Mouse (Mus musculus): ENCODE data around the gene Sun5. TPM values are rescaled to one million over a fixed set of nuclear protein-coding genes. Genes with fewer than 3 reads are reported as not detected.
"Not testable (repeated sequence)": the region's sequence is repeated elsewhere in the genome, so short reads cannot be mapped to it uniquely, and the experiment has no call there.

The Sun5 gene
- polyA plus RNA-seq, 1 experiment from 2014 or later, result not detected

DNA sequence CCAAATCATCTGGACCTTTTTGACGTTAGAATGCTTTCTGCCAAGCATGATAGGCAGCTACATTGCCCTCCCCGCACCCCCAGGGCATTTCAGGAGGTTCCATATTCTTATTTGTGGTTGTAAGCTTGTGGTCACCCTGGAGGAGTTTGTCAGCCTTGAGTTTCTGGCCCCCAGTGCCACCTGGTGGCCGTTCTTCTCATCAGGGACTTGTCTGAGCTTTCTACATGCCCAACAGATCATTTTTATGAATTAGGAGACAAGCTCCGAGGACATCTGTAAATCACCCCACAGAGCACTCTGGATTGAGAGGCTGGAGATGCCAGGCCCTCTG lies 19.9 kb downstream of the Sun5 start:
- Histone ChIP-seq H3K27me3 (replicated peaks) (no peaks in the 10 kb centered on the region), H3K27ac (no peak overlapping the region), H3K4me1 (no peaks in the 10 kb centered on the region), H3K9ac (no peak overlapping the region), H3K36me3 (no peaks in the 10 kb centered on the region), H3K4me3 (no peak overlapping the region), H3K9me3 (0 out of 2 replicates have a peak, but pooled peaks cover 3% of the 10 kb centered on the region), H3K4me2 (replicated peaks) (no peak overlapping the region)
- no peak for ATAC-seq (ENCODE audit: low FRiP score, low read depth)
- WGBS, result 54% methylated on average over 4 of the region's 4 CpGs

DNA sequence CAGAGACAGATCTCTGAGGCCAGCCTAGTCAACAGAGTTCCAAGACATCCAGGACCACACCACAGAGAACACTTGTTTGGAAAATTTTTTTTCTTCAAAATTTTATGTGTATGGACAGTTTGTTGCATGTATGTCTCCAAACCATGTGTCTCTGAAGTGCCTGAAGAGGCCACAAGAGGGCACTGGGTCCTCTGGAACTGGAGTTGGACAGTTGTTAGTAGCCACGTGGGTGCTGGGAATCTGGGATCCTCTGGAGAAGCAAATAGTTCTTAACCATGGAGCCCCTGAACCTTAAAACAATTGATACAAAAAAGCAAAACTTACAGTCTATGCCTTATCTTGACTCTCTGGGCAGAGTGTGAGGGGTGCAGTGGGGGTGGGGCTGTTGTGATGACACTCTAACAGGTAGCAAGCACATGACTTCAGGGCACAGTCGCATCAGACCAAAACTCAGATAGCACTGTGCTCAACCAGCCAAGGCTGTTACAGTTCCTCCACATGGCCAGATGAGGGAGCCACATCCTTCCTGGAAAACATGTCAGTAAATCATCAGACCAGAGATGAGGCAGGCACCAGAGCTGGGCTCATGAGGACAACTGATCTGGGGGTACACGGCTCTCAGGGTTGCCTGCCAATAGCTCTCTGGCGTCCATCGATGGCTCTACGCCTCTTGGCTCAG lies 20.4 kb downstream of the Sun5 start:
- 0 out of 2 replicates have a peak, but pooled peaks cover 3% of the 10 kb centered on the region for H3K9me3 ChIP-seq
- H3K27me3 ChIP-seq (replicated peaks), result no peaks in the 10 kb centered on the region
- H3K4me2 ChIP-seq (replicated peaks), result no peak overlapping the region
- H3K27ac ChIP-seq, result no peak overlapping the region
- no peaks in the 10 kb centered on the region for H3K4me1 ChIP-seq
- no peak overlapping the region for H3K9ac ChIP-seq
- no peak overlapping the region for H3K4me3 ChIP-seq
- no peak for ATAC-seq (ENCODE audit: low FRiP score, low read depth)
- no peaks in the 10 kb centered on the region for H3K36me3 ChIP-seq
- 87% methylated on average over 6 of the region's 6 CpGs for WGBS

DNA sequence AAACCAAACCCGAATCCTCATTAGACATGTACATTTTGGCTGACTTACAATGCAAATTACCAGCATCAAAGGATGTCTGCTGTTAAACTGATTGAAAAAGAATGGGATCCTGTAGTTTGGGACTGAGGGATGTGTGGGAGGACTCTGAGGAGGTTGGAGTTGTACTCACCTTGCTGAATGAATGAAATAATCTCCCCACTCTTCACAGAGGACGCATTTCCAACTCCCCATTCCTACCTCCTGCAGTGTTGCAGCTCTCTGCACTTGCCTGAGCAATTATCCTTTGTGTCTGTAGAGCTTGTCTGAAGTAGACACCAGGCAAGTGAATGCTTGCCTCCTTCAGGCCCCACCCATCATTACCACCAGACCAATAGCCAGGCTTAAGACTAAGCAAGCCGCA lies 22.5 kb downstream of the Sun5 start:
- Histone ChIP-seq H3K4me3 (no peak overlapping the region), H3K9me3 (0 out of 2 replicates have a peak, but pooled peaks cover 3% of the 10 kb centered on the region), H3K27ac (no peak overlapping the region), H3K9ac (no peak overlapping the region), H3K27me3 (replicated peaks) (no peaks in the 10 kb centered on the region), H3K36me3 (no peaks in the 10 kb centered on the region), H3K4me2 (replicated peaks) (no peak overlapping the region), H3K4me1 (no peaks in the 10 kb centered on the region)
- no peak for ATAC-seq (ENCODE audit: low FRiP score, low read depth)
- WGBS, result 75% methylated on average over 3 of the region's 3 CpGs

DNA sequence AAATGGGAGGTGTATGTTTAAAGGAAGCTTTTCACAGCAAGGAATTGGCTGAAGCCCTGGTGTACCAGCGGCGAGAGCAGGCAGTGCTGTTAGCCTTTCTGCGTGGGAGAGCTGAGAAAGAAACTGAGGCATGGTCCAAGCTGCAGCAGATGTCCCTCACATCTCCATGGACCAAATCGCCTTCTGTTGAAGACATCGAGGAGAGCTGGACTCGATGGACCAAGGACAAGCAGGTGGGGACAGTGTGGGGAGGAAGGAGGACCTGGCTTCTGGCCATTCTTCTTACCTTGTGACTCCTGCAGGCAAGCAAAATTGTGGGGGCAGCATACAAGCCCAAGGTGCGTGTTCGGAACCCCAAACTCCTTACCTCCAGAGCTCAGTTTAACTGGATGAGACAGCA lies 28.0 kb downstream of the Sun5 start:
- H3K36me3 ChIP-seq, result no peaks in the 10 kb centered on the region
- no peak overlapping the region for H3K4me2 ChIP-seq (replicated peaks)
- H3K9ac ChIP-seq, result no peak overlapping the region
- ATAC-seq (ENCODE audit: low FRiP score, low read depth), result no peak
- H3K9me3 ChIP-seq, result no peaks in the 10 kb centered on the region
- WGBS, result 87% methylated on average over 8 of the region's 8 CpGs
- no peaks in the 10 kb centered on the region for H3K4me1 ChIP-seq
- H3K27ac ChIP-seq, result no peak overlapping the region
- H3K27me3 ChIP-seq (replicated peaks), result no peaks in the 10 kb centered on the region
- no peak overlapping the region for H3K4me3 ChIP-seq

DNA sequence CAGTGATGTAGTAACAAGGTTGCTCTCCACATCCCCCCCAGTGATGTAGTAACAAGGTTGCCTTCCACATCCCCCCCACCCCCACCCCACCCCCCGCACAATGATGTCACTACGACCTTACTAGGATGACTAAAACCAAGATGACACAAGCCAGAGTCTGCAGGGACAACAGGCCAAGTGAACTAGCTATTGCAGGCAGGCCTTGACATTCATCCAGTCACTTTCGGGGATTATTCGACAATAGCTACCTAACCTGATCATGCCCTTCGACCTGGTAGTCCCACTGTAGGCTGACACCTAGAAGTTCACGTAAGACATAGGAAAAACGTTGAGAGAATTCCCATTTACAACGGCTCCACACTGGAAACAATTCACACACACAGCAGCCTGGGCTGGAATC lies 37.6 kb downstream of the Sun5 start:
- H3K4me3 ChIP-seq, result no peak overlapping the region
- H3K36me3 ChIP-seq, result no peaks in the 10 kb centered on the region
- no peaks in the 10 kb centered on the region for H3K27me3 ChIP-seq (replicated peaks)
- no peak overlapping the region for H3K4me2 ChIP-seq (replicated peaks)
- H3K27ac ChIP-seq, result no peak overlapping the region
- no peaks in the 10 kb centered on the region for H3K9me3 ChIP-seq
- H3K9ac ChIP-seq, result no peak overlapping the region
- H3K4me1 ChIP-seq, result peaks cover 5% of the 10 kb centered on the region; the same call in 1 of the 2 replicates
- WGBS, result 87% methylated on average over 8 of the region's 8 CpGs
- ATAC-seq (ENCODE audit: low FRiP score, low read depth), result no peak

DNA sequence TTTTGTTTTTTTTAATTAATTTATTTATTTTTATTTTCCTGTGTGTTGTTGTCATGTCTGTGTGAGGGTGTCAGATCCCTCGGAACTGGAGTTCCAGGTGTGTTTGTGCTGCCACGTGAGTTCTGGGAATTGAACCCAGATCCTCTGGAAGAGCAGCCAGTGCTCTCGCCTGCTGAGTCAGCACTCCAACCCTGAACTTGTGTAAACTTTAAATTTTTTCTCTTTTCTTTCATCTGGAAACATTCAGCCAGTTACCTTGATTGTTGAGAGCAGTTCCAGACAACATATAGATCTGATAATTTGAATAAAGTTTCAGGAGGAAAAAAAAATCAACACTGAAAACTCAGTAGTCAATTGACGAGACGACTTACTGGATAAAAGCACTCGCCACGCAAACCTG lies 42.2 kb downstream of the Sun5 start:
- H3K4me3 ChIP-seq, result no peak overlapping the region
- 85% methylated on average over 7 of the region's 7 CpGs for WGBS
- H3K27me3 ChIP-seq (replicated peaks), result no peaks in the 10 kb centered on the region

DNA sequence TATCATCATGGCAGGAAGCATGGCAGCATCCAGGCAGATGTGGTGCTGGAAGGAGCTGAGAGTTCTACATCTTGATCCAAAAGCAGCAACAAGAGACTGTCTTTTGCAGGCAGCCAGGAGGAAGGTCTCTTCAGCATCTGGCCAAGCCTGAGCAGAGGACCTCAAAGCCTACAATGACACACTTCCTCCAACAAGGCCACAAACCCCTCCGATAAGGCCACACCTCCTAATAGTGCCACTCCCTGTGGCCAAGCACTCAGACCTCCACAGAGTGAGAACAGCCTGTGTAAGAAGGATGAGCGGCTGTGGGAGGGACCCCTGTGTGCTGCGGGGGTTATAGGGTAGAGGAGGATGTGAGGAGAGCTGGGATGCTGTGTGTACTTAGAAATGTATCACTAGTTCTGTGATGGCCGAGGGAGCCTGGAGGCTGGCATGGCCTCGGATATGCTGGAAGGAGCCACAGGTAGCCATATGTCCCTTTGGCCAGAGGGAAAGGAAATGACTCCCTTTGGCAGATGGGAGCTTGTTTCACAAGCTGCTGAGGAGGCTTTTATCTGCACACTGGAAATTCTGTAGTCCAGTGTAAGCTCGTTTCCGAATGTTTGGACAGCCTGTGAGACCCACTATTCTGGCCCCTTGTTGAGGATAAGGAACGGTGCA lies 43.6 kb downstream of the Sun5 start:
- 86% methylated on average over 8 of the region's 8 CpGs for WGBS
- Histone ChIP-seq H3K27me3 (replicated peaks) (no peaks in the 10 kb centered on the region), H3K4me2 (replicated peaks) (no peak overlapping the region), H3K9ac (no peak overlapping the region), H3K9me3 (no peaks in the 10 kb centered on the region), H3K36me3 (no peaks in the 10 kb centered on the region), H3K27ac (no peak overlapping the region), H3K4me3 (no peak overlapping the region), H3K4me1 (0 out of 2 replicates have a peak, but pooled peaks cover under 1% of the 10 kb centered on the region)
- no peak for ATAC-seq (ENCODE audit: low FRiP score, low read depth)

More for the DNA sequence above, 42.2 kb downstream of the Sun5 start:
- ATAC-seq (ENCODE audit: low FRiP score, low read depth), result no peak
- no peaks in the 10 kb centered on the region for H3K36me3 ChIP-seq
- H3K9me3 ChIP-seq, result no peaks in the 10 kb centered on the region
- H3K4me2 ChIP-seq (replicated peaks), result no peak overlapping the region
- H3K9ac ChIP-seq, result no peak overlapping the region
- H3K27ac ChIP-seq, result no peak overlapping the region
- H3K4me1 ChIP-seq, result peaks cover 5% of the 10 kb centered on the region; the same call in 1 of the 2 replicates

DNA sequence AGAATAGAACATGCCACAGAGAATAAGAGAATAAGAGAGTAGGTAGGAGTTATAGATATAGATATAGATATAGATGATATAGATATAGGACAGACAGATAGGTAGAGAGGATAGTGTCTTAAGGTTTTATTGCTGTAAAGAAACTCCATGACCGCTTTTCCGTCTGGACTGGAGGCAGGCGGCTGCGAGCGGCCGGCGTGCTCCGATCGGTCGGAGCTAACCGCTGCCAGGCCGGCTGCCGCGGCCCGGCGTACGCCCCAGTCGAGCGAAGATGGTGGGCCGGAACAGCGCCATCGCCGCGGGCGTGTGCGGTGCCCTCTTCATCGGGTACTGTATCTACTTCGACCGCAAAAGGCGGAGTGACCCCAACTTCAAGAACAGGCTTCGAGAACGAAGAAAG lies 45.0 kb downstream of the Sun5 start:
- not testable (repeated sequence) for H3K9me3 ChIP-seq; H3K27ac ChIP-seq; H3K4me2 ChIP-seq (replicated peaks); ATAC-seq (ENCODE audit: low FRiP score, low read depth); H3K4me1 ChIP-seq; H3K4me3 ChIP-seq; H3K36me3 ChIP-seq; H3K27me3 ChIP-seq (replicated peaks); H3K9ac ChIP-seq
- WGBS, result 66% methylated on average over 32 of the region's 32 CpGs

DNA sequence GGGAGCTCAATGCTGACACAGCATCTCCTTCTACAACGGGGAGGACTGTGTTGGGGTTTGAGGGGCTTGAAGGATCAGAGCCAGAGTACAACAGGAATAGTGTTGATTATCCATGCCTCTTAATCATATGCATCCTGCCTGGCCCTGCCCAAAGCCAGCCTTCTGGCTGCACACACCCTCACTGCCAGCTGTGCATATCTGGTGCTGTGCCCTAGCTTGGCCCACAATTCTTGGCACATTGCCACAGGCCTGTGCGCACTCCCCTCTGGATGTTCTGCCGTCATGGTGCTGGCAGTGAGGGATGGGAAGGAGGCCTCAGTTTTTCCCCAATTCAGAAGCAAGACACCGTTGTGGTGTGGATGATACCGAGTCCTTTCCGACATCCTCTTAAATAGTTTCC lies 46.3 kb downstream of the Sun5 start:
- ATAC-seq (ENCODE audit: low FRiP score, low read depth), result 0 out of 2 replicates have a peak, but pooled peaks have one; percentile 41
- Histone ChIP-seq H3K4me1 (no peaks in the 10 kb centered on the region), H3K27ac (no peak overlapping the region), H3K4me2 (replicated peaks) (no peak overlapping the region), H3K4me3 (no peak overlapping the region), H3K36me3 (no peaks in the 10 kb centered on the region), H3K9me3 (no peaks in the 10 kb centered on the region), H3K27me3 (replicated peaks) (no peaks in the 10 kb centered on the region), H3K9ac (no peak overlapping the region)
- 71% methylated on average over 6 of the region's 6 CpGs for WGBS

DNA sequence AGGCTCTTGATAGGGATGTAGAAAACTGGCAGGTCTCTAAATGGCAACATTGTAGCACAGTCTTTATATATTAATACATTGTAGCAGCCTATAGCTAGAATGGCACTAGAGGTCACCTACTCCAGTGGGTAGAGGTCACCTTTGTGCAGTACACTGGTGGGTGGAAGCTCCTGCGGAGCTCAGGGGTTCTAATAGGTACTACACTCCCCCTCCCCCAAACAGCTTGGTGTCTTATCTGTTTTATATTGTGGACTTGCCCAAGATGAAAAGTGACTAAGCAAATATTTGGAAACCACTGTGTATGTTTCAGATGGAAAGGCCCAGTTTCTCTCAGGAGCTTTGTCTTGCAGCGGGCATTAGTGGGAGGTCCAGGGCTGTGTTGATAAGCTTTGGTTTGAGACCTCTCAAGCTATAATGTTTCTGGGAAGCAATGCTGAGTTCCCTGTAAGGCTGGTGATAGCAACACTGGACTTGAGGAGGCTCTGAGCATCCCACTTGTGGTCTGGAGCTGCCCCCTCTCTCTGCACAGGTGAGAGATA lies 48.8 kb downstream of the Sun5 start:
- WGBS, result 92% methylated on average over 2 of the region's 2 CpGs
- Histone ChIP-seq H3K27ac (no peak overlapping the region), H3K4me2 (replicated peaks) (no peak overlapping the region), H3K9me3 (no peaks in the 10 kb centered on the region), H3K27me3 (replicated peaks) (no peaks in the 10 kb centered on the region), H3K4me3 (no peak overlapping the region), H3K36me3 (no peaks in the 10 kb centered on the region), H3K4me1 (no peaks in the 10 kb centered on the region), H3K9ac (no peak overlapping the region)
- no peak for ATAC-seq (ENCODE audit: low FRiP score, low read depth)

DNA sequence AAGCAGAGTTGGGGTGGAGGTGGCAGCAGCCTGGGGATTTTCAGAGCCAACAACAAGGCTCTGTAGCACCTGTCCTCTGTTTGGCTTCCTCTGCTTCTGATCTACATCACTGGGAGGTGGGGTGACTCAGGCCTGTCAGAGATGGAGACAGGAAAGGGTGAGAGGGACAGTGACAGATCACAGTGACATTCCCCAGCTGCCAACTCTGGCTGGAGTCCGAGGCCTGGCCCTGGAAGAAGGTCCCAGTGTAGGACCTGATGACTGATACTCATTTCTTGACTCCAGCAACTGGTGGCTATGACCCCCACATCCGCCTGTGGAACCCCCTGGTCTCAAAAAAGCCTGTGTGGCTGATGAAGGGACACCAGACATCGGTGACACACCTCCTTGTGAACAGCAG lies 61.0 kb downstream of the Sun5 start:
- 73% methylated on average over 3 of the region's 3 CpGs for WGBS
- no peak for ATAC-seq (ENCODE audit: low FRiP score, low read depth)
- Histone ChIP-seq H3K27me3 (replicated peaks) (no peaks in the 10 kb centered on the region), H3K9me3 (no peaks in the 10 kb centered on the region), H3K27ac (no peak overlapping the region), H3K4me3 (no peak overlapping the region), H3K4me1 (no peaks in the 10 kb centered on the region), H3K36me3 (no peaks in the 10 kb centered on the region), H3K4me2 (replicated peaks) (no peak overlapping the region), H3K9ac (no peak overlapping the region)

DNA sequence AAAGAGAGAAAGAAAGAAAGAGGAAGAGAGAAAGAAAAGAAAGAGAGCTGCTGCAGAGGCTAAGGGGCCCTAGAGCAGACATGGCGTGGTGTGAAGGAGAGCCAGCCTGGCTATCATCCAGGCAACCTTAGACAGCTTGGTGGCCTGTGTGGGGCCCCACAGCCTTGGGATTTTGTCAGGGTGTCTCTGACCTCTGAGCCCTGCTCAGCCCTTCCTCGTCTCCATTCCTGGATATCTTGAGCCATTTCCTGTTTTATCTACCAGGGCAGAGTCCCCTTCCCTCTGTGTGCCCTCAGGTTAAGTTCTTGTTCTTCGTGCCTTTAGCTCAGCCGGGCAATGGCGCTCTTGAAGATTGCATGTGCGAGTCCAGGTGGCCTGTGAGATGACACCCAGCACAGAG lies 62.0 kb downstream of the Sun5 start:
- Histone ChIP-seq H3K4me2 (replicated peaks) (no peak overlapping the region), H3K4me3 (no peak overlapping the region), H3K27me3 (replicated peaks) (no peaks in the 10 kb centered on the region), H3K9me3 (no peaks in the 10 kb centered on the region), H3K9ac (no peak overlapping the region), H3K27ac (no peak overlapping the region), H3K4me1 (no peaks in the 10 kb centered on the region), H3K36me3 (no peaks in the 10 kb centered on the region)
- WGBS, result 87% methylated on average over 6 of the region's 6 CpGs
- ATAC-seq (ENCODE audit: low FRiP score, low read depth), result no peak

DNA sequence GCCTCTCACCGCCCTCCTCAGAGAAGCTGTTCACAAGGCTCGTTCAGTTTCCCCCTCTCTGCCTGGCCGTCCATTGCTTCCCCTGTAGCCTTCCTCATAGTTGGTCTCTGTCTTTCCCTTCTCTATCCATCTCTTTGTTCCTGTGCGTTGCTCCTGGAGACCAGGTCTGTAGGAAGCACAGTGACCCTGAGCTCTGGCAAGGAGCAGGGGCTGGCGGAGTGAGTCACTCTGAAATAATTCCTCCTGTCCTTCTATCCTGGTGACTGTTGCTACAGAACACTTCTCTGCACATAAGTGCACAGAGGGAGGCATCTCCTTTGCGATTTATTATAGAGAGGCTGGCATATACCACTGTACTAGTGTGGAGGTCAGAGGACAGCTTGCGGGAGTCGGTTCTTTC lies 62.7 kb downstream of the Sun5 start:
- 77% methylated on average over 8 of the region's 8 CpGs for whole genome bisulfite sequencing
- H3K9me3 ChIP-seq, result no peaks in the 10 kb centered on the region
- H3K4me2 ChIP-seq (replicated peaks), result no peak overlapping the region
- H3K9ac ChIP-seq, result no peak overlapping the region
- no peak overlapping the region for H3K27ac ChIP-seq
- no peaks in the 10 kb centered on the region for H3K27me3 ChIP-seq (replicated peaks)
- no peak for ATAC-seq (ENCODE audit: low FRiP score, low read depth)
- H3K4me1 ChIP-seq, result no peaks in the 10 kb centered on the region
- no peak overlapping the region for H3K4me3 ChIP-seq
- no peaks in the 10 kb centered on the region for H3K36me3 ChIP-seq
